Mouse (Mus musculus): ENCODE results near the gene Kctd2. TPM values are rescaled to one million over a fixed set of nuclear protein-coding genes. Genes with fewer than 3 reads are reported as not detected.

Kctd2 gene
- polyA plus RNA-seq, 2 experiments, result 26.3 to 30.5 TPM

- Histone ChIP-seq H3K9ac (ENCODE audit: low read depth, low read length, severe bottlenecking) (no peak overlapping the region), H3K27me3 (ENCODE audit: control insufficient read depth, insufficient read depth, low read length) (no peaks in the 10 kb centered on the region), H3K27ac (replicated peaks; ENCODE audit: low read depth, low read length) (no peak overlapping the region), H3K36me3 (ENCODE audit: control insufficient read depth, insufficient read depth, low read length) (peaks cover 45% of the 10 kb centered on the region), H3K9me3 (ENCODE audit: control insufficient read depth, low read length) (no peaks in the 10 kb centered on the region), H3K4me3 (replicated peaks; ENCODE audit: low read length) (no peak overlapping the region), H3K4me2 (replicated peaks; ENCODE audit: low read depth, low read length, severe bottlenecking) (no peak overlapping the region), H3K4me1 (ENCODE audit: control insufficient read depth, insufficient read depth, low read length) (peaks cover 9% of the 10 kb centered on the region)
- TF ChIP-seq POLR2A (IDR thresholded peaks at IDR 0.05; ENCODE audit: borderline replicate concordance, extremely low read depth, insufficient read depth, insufficient read length), result no peak
- 80% methylated on average over 6 of the region's 6 CpGs for WGBS
- ATAC-seq (ENCODE audit: low FRiP score, low read depth) (no peak), DNase-seq (ENCODE audit: low spot score) (no peak)
Measured at GRCm38 (mm10) chr11:115433342-115433741, 13.4 kb downstream of the Kctd2 start.

DNA sequence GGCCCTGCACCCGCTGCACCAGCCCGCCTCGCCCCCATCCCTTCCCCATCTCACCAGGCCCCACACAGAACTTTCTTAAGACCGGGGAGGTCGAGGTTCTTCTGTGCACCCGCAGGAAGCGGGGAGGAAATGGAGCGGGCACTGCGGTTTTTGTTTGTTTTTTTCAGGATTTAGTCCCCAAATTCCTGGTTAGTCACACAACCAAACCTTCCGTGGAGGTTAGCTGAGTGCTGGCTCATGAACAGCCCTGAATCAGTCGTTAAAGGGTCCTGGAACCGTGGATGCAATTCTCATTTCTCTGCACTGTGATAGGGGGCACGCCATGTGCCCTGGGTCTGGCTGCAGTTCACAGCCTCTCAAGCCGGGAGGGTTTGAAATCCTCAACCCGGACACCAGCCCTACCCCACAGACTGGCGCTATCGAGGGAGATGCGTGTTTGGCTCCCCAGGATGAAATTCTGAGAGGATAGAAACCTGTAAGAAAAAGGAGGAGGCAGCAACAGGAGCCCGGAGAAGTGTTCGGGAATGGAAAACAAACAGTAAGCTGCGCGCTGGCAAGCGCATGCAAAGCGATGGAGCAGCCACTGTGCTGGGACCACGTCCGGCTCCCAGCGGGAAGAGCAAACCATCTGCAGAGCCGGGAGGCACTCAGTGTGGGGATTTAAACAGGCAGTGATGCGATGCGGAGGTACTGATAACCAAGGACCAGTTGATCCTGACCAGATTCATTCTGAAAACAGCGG, 15.8 kb downstream of the Kctd2 start:
- 7% methylated on average over 31 of the region's 31 CpGs for WGBS
- Histone ChIP-seq H3K36me3 (ENCODE audit: control insufficient read depth, insufficient read depth, low read length) (peaks cover 21% of the 10 kb centered on the region), H3K27me3 (ENCODE audit: control insufficient read depth, insufficient read depth, low read length) (no peaks in the 10 kb centered on the region), H3K4me3 (replicated peaks; ENCODE audit: low read length) (peak overlapping the region; percentile 32), H3K27ac (replicated peaks; ENCODE audit: low read depth, low read length) (no peak overlapping the region), H3K9me3 (ENCODE audit: control insufficient read depth, low read length) (no peaks in the 10 kb centered on the region), H3K4me2 (replicated peaks; ENCODE audit: low read depth, low read length, severe bottlenecking) (peak overlapping the region; percentile 53), H3K9ac (ENCODE audit: low read depth, low read length, severe bottlenecking) (peak overlapping the region; percentile 46), H3K4me1 (ENCODE audit: control insufficient read depth, insufficient read depth, low read length) (peaks cover 9% of the 10 kb centered on the region; the same call in 1 of the 2 replicates)
- TF ChIP-seq POLR2A (IDR thresholded peaks at IDR 0.05; ENCODE audit: borderline replicate concordance, extremely low read depth, insufficient read depth, insufficient read length), result no peak
- DNase-seq (ENCODE audit: low spot score), result peak; percentile 21
- ATAC-seq (ENCODE audit: low FRiP score, low read depth), result peak; percentile 58; the same call in 1 of the 2 replicates

GRCm38 (mm10) chr11:115437571-115438122, 17.7 kb downstream of the Kctd2 start:
- H3K9ac ChIP-seq (ENCODE audit: low read depth, low read length, severe bottlenecking), result no peak overlapping the region
- H3K27me3 ChIP-seq (ENCODE audit: control insufficient read depth, insufficient read depth, low read length), result no peaks in the 10 kb centered on the region
- H3K36me3 ChIP-seq (ENCODE audit: control insufficient read depth, insufficient read depth, low read length), result peaks cover 3% of the 10 kb centered on the region; the same call in 1 of the 2 replicates
- 70% methylated on average over 5 of the region's 5 CpGs for WGBS
- TF ChIP-seq POLR2A (IDR thresholded peaks at IDR 0.05; ENCODE audit: borderline replicate concordance, extremely low read depth, insufficient read depth, insufficient read length), result no peak
- DNase-seq (ENCODE audit: low spot score) (no peak), ATAC-seq (ENCODE audit: low FRiP score, low read depth) (no peak)
- H3K27ac ChIP-seq (replicated peaks; ENCODE audit: low read depth, low read length), result no peak overlapping the region
- no peaks in the 10 kb centered on the region for H3K9me3 ChIP-seq (ENCODE audit: control insufficient read depth, low read length)
- no peak overlapping the region for H3K4me2 ChIP-seq (replicated peaks; ENCODE audit: low read depth, low read length, severe bottlenecking)
- peaks cover 9% of the 10 kb centered on the region; the same call in 1 of the 2 replicates for H3K4me1 ChIP-seq (ENCODE audit: control insufficient read depth, insufficient read depth, low read length)
- no peak overlapping the region for H3K4me3 ChIP-seq (replicated peaks; ENCODE audit: low read length)

DNA sequence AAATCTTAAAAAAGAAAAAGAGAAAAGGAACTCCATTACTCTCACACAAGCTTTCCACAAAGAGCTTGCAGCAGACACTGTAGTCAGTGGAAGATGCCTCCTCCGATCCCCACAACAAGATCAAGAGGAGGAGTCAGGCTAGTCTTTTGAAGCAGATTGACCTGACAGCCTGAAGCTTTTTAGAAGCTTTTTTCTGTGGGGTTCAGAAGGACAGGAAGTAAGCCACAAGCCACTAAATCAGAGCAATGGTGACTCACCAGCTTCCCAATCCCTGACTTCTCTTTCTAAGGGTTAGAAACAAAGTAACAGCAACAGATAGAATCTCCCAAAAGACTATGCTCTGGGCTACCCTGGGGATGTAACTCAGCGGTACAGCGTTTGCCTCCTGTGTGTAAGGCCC, 19.4 kb downstream of the Kctd2 start:
- no peak overlapping the region for H3K4me2 ChIP-seq (replicated peaks; ENCODE audit: low read depth, low read length, severe bottlenecking)
- no peaks in the 10 kb centered on the region for H3K27me3 ChIP-seq (ENCODE audit: control insufficient read depth, insufficient read depth, low read length)
- no peak overlapping the region for H3K4me3 ChIP-seq (replicated peaks; ENCODE audit: low read length)
- peaks cover 9% of the 10 kb centered on the region; the same call in 1 of the 2 replicates for H3K4me1 ChIP-seq (ENCODE audit: control insufficient read depth, insufficient read depth, low read length)
- no peak for DNase-seq (ENCODE audit: low spot score)
- TF ChIP-seq POLR2A (IDR thresholded peaks at IDR 0.05; ENCODE audit: borderline replicate concordance, extremely low read depth, insufficient read depth, insufficient read length), result no peak
- no peak for ATAC-seq (ENCODE audit: low FRiP score, low read depth)
- WGBS, result 87% methylated on average over 3 of the region's 3 CpGs
- no peak overlapping the region for H3K9ac ChIP-seq (ENCODE audit: low read depth, low read length, severe bottlenecking)
- H3K36me3 ChIP-seq (ENCODE audit: control insufficient read depth, insufficient read depth, low read length), result no peaks in the 10 kb centered on the region
- no peaks in the 10 kb centered on the region for H3K9me3 ChIP-seq (ENCODE audit: control insufficient read depth, low read length)
- no peak overlapping the region for H3K27ac ChIP-seq (replicated peaks; ENCODE audit: low read depth, low read length)

DNA sequence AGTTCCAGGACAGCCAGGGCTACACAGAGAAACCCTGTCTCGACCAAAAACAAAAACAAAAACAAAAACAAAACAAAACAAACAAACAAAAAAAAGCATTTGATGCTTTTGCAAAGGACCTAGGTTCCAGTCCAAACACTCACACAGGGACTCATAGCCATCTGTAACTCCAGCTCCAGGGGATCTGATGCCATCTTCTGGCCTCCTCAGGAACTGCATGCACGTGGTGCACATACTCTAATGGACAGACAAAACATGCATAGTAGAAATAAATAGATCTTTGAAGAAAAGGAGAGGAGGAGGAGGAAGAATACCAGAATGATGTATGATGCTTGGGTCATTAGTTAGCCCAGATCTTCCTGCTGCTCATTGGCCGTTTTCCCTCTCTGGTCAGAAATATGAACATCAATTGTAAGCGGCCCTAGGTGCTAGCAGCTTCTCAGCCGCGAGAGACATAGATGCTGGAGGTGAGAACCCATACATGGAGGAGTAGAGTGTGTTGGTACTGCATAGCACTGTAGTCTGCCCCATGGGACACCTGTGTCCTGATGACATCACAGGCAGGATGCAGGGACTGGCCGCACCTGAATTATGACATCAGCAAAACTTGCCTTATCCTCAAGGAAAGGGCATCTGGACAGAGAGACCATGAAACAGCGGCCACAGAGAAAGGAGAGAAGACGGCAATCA, 20.1 kb downstream of the Kctd2 start, which contains the start of gene Trim80:
Trim80 (plus strand) TSS at position 640 of the 690 bp plus-strand sequence.
- H3K9me3 ChIP-seq (ENCODE audit: control insufficient read depth, low read length), result no peaks in the 10 kb centered on the region
- H3K4me3 ChIP-seq (replicated peaks; ENCODE audit: low read length), result no peak within 1 kb of the TSS
- H3K4me2 ChIP-seq (replicated peaks; ENCODE audit: low read depth, low read length, severe bottlenecking), result no peak within 1 kb of the TSS
- no peaks in the 10 kb centered on the region for H3K36me3 ChIP-seq (ENCODE audit: control insufficient read depth, insufficient read depth, low read length)
- H3K27ac ChIP-seq (replicated peaks; ENCODE audit: low read depth, low read length), result no peak within 1 kb of the TSS
- ATAC-seq (ENCODE audit: low FRiP score, low read depth) (no peak), DNase-seq (ENCODE audit: low spot score) (no peak)
- TF ChIP-seq POLR2A (IDR thresholded peaks at IDR 0.05; ENCODE audit: borderline replicate concordance, extremely low read depth, insufficient read depth, insufficient read length), result no peak
- H3K4me1 ChIP-seq (ENCODE audit: control insufficient read depth, insufficient read depth, low read length), result peaks cover 9% of the 10 kb centered on the region; the same call in 1 of the 2 replicates
- no peak within 1 kb of the TSS for H3K9ac ChIP-seq (ENCODE audit: low read depth, low read length, severe bottlenecking)
- WGBS, result 93% methylated on average over 9 of the region's 9 CpGs
- H3K27me3 ChIP-seq (ENCODE audit: control insufficient read depth, insufficient read depth, low read length), result no peaks in the 10 kb centered on the region

All from limb, embryonic 14.5 days (tissue).